Mouse (Mus musculus): ENCODE data around the gene Kdm2b.

- TF ChIP-seq HCFC1 (IDR thresholded peaks at IDR 0.05; ENCODE audit: low read depth, low read length), result no peak
- TF ChIP-seq MYC (IDR thresholded peaks at IDR 0.05; ENCODE audit: low read depth, low read length), result no peak
- no peak for TF ChIP-seq SMC3 (IDR thresholded peaks at IDR 0.05; ENCODE audit: low read depth, low read length)
- no peak for TF ChIP-seq POLR2A (IDR thresholded peaks at IDR 0.05; ENCODE audit: control insufficient read depth in 1 of 2, insufficient read depth in 1 of 2, low read depth in 1 of 2, low read length in 2 of 2, poor library complexity in 1 of 2)
- TF ChIP-seq POLR2AphosphoS2 (IDR thresholded peaks at IDR 0.05; ENCODE audit: low read length), result no peak
Measured at GRCm38 (mm10) chr5:122991350-122992004, 1.9 kb upstream of the Kdm2b start.

All from MEL (cell line).